Mouse (Mus musculus) G1E (cell line): Measurements from ENCODE around the gene Ank3.

ENCODE experiments used
- CTCF ChIP-seq: IDR thresholded peaks from 2 replicates; pipeline ENCODE4 v1.5.1; 2012; ENCODE audit warnings: low read depth, low read length, inconsistent platforms, mixed read lengths
- GATA2 ChIP-seq: IDR thresholded peaks from 2 replicates; pipeline ENCODE4 v1.6.1; 2012; ENCODE audit warnings: low read depth, low read length, inconsistent platforms, borderline replicate concordance
- TAL1 ChIP-seq: conservative IDR thresholded peaks from 2 replicates; pipeline ENCODE4 v1.6.1; 2012; ENCODE audit warnings: low read depth, low read length, inconsistent platforms, mixed read lengths

- no peak for TF ChIP-seq CTCF
- no peak for TF ChIP-seq TAL1
- TF ChIP-seq GATA2: no peak
Observed at GRCm38 (mm10) chr10:69424051-69424450, 25.5 kb downstream of the Ank3 start.
